In genomic region chr12:90331806-90332205, GRCm38 (mm10) we compare ENCODE assay signal across 20 mouse cellular contexts.
A peak's percentile ranks its signal among the peaks of the same experiment; 100 is the strongest.
DNase-seq lines count a peak whose midpoint lies in the region; TF ChIP-seq lines count a peak whose summit lies in the region.
"Had no signal": no experiment of that assay in that cellular context is flagged by ENCODE, and none has a peak within 500 bp of the region (broad histone marks: within the 10 kb centered on the region; RNA-seq: fewer than 3 reads in every experiment).

No protein-coding gene starts in this region.

- no peak for DNase-seq in testis, postnatal 10 days (ENCODE audit: low spot score)
- peak; percentile 50 for DNase-seq in cerebellum, adult 2 months
- peak; percentile 19 to 42 for DNase-seq in cerebellum, postnatal 10 days
- DNase-seq in right cerebral cortex, adult 18-20 months, result no peak
- no peak for DNase-seq in adrenal gland, adult 8-10 months
- DNase-seq in lung, adult 2 months, result no peak
- DNase-seq: adrenal gland, adult 2 months; adrenal gland, postnatal 36 days; gastrocnemius, postnatal 10 days; heart, adult 2 months; heart, postnatal 14 days; kidney, adult 11 months had no signal

- no peaks in the 10 kb centered on the region for H3K4me1 ChIP-seq in testis, adult 2 months (ENCODE audit: control insufficient read depth, insufficient read depth, low read length)
- H3K4me1 ChIP-seq in cerebellum, adult 2 months (ENCODE audit: control insufficient read depth, insufficient read depth, low read length), result peaks cover 6% of the 10 kb centered on the region; the same call in 1 of the 2 replicates
- no peaks in the 10 kb centered on the region for H3K4me1 ChIP-seq in lung, adult 2 months (ENCODE audit: control insufficient read depth, insufficient read depth, low read length)
- H3K4me1 ChIP-seq: embryonic facial prominence, embryonic 13.5 days; forebrain, embryonic 12.5 days; heart, embryonic 15.5 days; hindbrain, embryonic 13.5 days had no signal

- no peaks in the 10 kb centered on the region for H3K36me3 ChIP-seq in testis, adult 2 months (ENCODE audit: control insufficient read depth, insufficient read depth, low read length)
- H3K36me3 ChIP-seq: embryonic facial prominence, embryonic 13.5 days; forebrain, embryonic 12.5 days; heart, embryonic 15.5 days; hindbrain, embryonic 13.5 days had no signal

- no peak for TF ChIP-seq CTCF in testis, adult 2 months (IDR thresholded peaks at IDR 0.05; ENCODE audit: control insufficient read depth, insufficient read depth, insufficient replicate concordance, low read depth, low read length)
- TF ChIP-seq CTCF in cerebellum, adult 2 months (IDR thresholded peaks at IDR 0.05; ENCODE audit: borderline replicate concordance, insufficient read depth, low read depth, low read length), result no peak
- TF ChIP-seq CTCF in lung, adult 2 months (IDR thresholded peaks at IDR 0.05; ENCODE audit: insufficient read depth, low read length), result no peak

- no peak for TF ChIP-seq POLR2A in testis, adult 2 months (IDR thresholded peaks at IDR 0.05; ENCODE audit: control insufficient read depth, low read depth, low read length)
- TF ChIP-seq POLR2A in cerebellum, adult 2 months (IDR thresholded peaks at IDR 0.05; ENCODE audit: borderline replicate concordance, insufficient read depth, low read length), result no peak
- TF ChIP-seq POLR2A in lung, adult 2 months (IDR thresholded peaks at IDR 0.05; ENCODE audit: borderline replicate concordance, extremely low read depth, low read depth, low read length), result no peak

- WGBS in cerebellum, adult 2 months, result 61% methylated on average over 15 of the region's 15 CpGs
- WGBS in lung, adult 2 months, result 91% methylated on average over 15 of the region's 15 CpGs

- H3K27me3 ChIP-seq in testis, adult 2 months (ENCODE audit: control insufficient read depth, insufficient read depth, low read length), result no peaks in the 10 kb centered on the region
- no peaks in the 10 kb centered on the region for H3K27me3 ChIP-seq in cerebellum, adult 2 months (ENCODE audit: control insufficient read depth, insufficient read depth, low read length)
- H3K27me3 ChIP-seq: CH12.LX; embryonic facial prominence, embryonic 13.5 days; forebrain, embryonic 12.5 days; heart, embryonic 15.5 days; hindbrain, embryonic 13.5 days; Patski had no signal

- H3K4me3 ChIP-seq in testis, adult 2 months (ENCODE audit: control insufficient read depth, low read depth, low read length), result peak overlapping the region; percentile 12; the same call in 1 of the 2 replicates
- H3K4me3 ChIP-seq in cerebellum, adult 2 months (replicated peaks; ENCODE audit: insufficient read depth, low read depth, low read length), result no peak overlapping the region
- no peak overlapping the region for H3K4me3 ChIP-seq in lung, adult 2 months (replicated peaks; ENCODE audit: extremely low read depth, low read depth, low read length)
- H3K4me3 ChIP-seq: embryonic facial prominence, embryonic 13.5 days; forebrain, embryonic 12.5 days; heart, adult 2 months; heart, embryonic 15.5 days; hindbrain, embryonic 13.5 days had no signal

- H3K27ac ChIP-seq in testis, adult 2 months (ENCODE audit: control insufficient read depth, insufficient read depth, low read depth, low read length), result no peak overlapping the region
- H3K27ac ChIP-seq in cerebellum, adult 2 months (ENCODE audit: insufficient read depth, low read length), result 0 out of 2 replicates have a peak overlapping the region, but pooled peaks have one; percentile 3
- H3K27ac ChIP-seq: embryonic facial prominence, embryonic 13.5 days; forebrain, embryonic 12.5 days; heart, adult 2 months; heart, embryonic 15.5 days; hindbrain, embryonic 13.5 days; hindbrain, postnatal 0 days had no signal

Comparison
In these comparisons a context has a peak if more than half of its experiments do, and no peak if none do; other contexts are left out.
1. DNase-seq: peak in cerebellum, adult 2 months (2 of 2) and cerebellum, postnatal 10 days (2 of 2); none in testis, postnatal 10 days (single experiment), right cerebral cortex, adult 18-20 months (single experiment), adrenal gland, adult 8-10 months (single experiment) and lung, adult 2 months (single experiment).